Mouse (Mus musculus): ENCODE results near the gene Dglucy. TPM values are rescaled to one million over a fixed set of nuclear protein-coding genes. Genes with fewer than 3 reads are reported as not detected.
"Not testable (repeated sequence)": the region's sequence is repeated elsewhere in the genome, so short reads cannot be mapped to it uniquely, and the experiment has no call there.

Gene Dglucy
- polyA plus RNA-seq, 1 experiment from 2014 or later: 4.5 TPM

DNA sequence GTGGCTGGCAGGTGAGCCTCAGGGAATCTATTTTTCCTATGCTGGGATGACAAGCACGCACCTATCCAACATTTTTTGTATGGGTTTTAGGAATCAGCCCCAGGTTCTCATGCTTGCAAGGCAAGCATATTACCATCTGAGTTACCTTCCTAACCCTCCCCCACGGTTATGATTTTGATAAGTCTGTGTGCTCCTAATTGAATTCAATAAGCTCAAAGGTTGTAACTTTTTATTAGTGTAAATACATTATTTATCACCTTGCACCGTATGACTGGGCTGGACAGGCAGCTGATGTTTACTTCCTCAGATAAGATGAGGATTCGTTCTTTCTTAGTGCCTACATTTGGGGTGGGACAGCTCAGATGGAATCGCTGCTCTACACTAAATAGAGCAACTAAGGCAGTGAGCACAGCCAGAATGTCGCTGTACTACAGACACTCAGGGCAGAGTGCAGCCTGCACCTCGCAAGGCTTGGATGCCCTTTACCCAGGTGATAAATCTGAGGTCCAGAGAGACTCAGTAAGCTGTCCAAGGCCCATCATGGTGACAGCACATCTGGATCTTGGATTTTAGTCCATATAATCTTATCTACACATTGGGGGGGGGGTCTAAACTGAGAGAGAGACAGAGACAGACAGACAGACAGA lies 16.7 kb downstream of the Dglucy start:
- ATAC-seq: no peak
- no peaks in the 10 kb centered on the region for H3K9me3 ChIP-seq (ENCODE audit: control insufficient read depth, low read length)
- H3K9ac ChIP-seq (ENCODE audit: low read depth, low read length): no peak overlapping the region
- H3K4me1 ChIP-seq (ENCODE audit: control insufficient read depth, insufficient read depth, low read depth, low read length): no peaks in the 10 kb centered on the region
- no peaks in the 10 kb centered on the region for H3K36me3 ChIP-seq (ENCODE audit: control insufficient read depth, insufficient read depth, low read length)
- H3K27ac ChIP-seq (ENCODE audit: low read depth, low read length): no peak overlapping the region
- no peak overlapping the region for H3K4me2 ChIP-seq (ENCODE audit: low read length)
- whole genome bisulfite sequencing: 81% methylated on average over 7 of the region's 7 CpGs
- no peaks in the 10 kb centered on the region for H3K27me3 ChIP-seq (replicated peaks; ENCODE audit: control insufficient read depth, insufficient read depth, low read length)
- no peak overlapping the region for H3K4me3 ChIP-seq (ENCODE audit: low read length)

GRCm38 (mm10) chr12:100803391-100803790 lies 24.5 kb downstream of the Dglucy start:
- H3K4me2 ChIP-seq (ENCODE audit: low read length); H3K9ac ChIP-seq (ENCODE audit: low read depth, low read length); H3K27me3 ChIP-seq (replicated peaks; ENCODE audit: control insufficient read depth, insufficient read depth, low read length); H3K9me3 ChIP-seq (ENCODE audit: control insufficient read depth, low read length); H3K36me3 ChIP-seq (ENCODE audit: control insufficient read depth, insufficient read depth, low read length); H3K27ac ChIP-seq (ENCODE audit: low read depth, low read length); ATAC-seq; H3K4me3 ChIP-seq (ENCODE audit: low read length); H3K4me1 ChIP-seq (ENCODE audit: control insufficient read depth, insufficient read depth, low read depth, low read length): not testable (repeated sequence)
- WGBS: 94% methylated on average over 18 of the region's 19 CpGs

DNA sequence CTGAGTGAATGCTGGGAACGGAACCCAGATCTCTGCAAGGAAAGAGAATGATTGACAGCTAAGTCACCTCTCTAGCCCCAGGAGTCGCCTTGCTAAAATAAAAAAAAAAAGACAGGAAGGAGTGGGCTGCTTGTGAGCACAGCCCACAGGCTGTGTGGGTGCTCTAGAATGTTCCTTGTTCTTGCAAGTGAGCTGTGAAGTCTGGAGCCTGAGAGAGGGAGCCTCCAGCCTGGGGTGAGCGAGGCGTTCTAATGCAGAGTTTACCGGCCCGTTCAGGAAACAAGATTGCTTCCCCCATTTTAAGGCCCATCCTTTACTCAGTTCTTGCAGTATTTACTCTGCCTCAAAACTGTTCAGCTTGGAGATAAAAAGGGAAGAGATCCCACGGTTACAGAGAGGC lies 28.4 kb downstream of the Dglucy start:
- no peak overlapping the region for H3K27ac ChIP-seq (ENCODE audit: low read depth, low read length)
- no peaks in the 10 kb centered on the region for H3K9me3 ChIP-seq (ENCODE audit: control insufficient read depth, low read length)
- no peak for ATAC-seq
- WGBS: 80% methylated on average over 7 of the region's 7 CpGs
- H3K9ac ChIP-seq (ENCODE audit: low read depth, low read length): no peak overlapping the region
- no peak overlapping the region for H3K4me3 ChIP-seq (ENCODE audit: low read length)
- H3K36me3 ChIP-seq (ENCODE audit: control insufficient read depth, insufficient read depth, low read length): no peaks in the 10 kb centered on the region
- peaks cover 5% of the 10 kb centered on the region; the same call in 1 of the 2 replicates for H3K4me1 ChIP-seq (ENCODE audit: control insufficient read depth, insufficient read depth, low read depth, low read length)
- H3K4me2 ChIP-seq (ENCODE audit: low read length): no peak overlapping the region
- no peaks in the 10 kb centered on the region for H3K27me3 ChIP-seq (replicated peaks; ENCODE audit: control insufficient read depth, insufficient read depth, low read length)

GRCm38 (mm10) chr12:100808609-100809280 lies 29.9 kb downstream of the Dglucy start:
- Histone ChIP-seq H3K36me3 (ENCODE audit: control insufficient read depth, insufficient read depth, low read length) (no peaks in the 10 kb centered on the region), H3K27ac (ENCODE audit: low read depth, low read length) (no peak overlapping the region), H3K4me1 (ENCODE audit: control insufficient read depth, insufficient read depth, low read depth, low read length) (peaks cover 5% of the 10 kb centered on the region; the same call in 1 of the 2 replicates), H3K9me3 (ENCODE audit: control insufficient read depth, low read length) (no peaks in the 10 kb centered on the region), H3K9ac (ENCODE audit: low read depth, low read length) (no peak overlapping the region), H3K27me3 (replicated peaks; ENCODE audit: control insufficient read depth, insufficient read depth, low read length) (no peaks in the 10 kb centered on the region), H3K4me2 (ENCODE audit: low read length) (0 out of 2 replicates have a peak overlapping the region, but pooled peaks have one; percentile 6), H3K4me3 (ENCODE audit: low read length) (no peak overlapping the region)
- WGBS: 42% methylated on average over 13 of the region's 13 CpGs
- peak; percentile 81 for ATAC-seq

DNA sequence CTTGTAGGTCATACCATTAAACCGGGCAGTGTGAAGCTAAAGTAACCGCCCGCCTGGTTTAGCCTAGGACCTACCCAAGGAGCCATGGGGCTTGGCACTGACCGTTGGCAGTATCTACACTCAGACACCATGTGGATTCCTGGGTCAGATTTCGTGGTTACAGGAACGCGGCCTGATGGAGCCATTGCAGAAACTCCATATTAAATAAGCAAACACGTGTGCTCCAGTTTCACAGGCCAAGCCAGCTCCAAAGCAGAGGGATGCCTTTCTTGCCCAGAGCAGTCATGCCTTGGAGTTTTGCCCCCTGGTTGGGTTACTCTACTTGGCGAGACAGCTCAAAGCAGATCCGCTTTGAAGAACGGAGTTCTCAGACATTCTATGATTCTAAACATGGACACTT lies 31.7 kb downstream of the Dglucy start:
- 92% methylated on average over 11 of the region's 11 CpGs for WGBS
- no peak overlapping the region for H3K9ac ChIP-seq (ENCODE audit: low read depth, low read length)
- H3K36me3 ChIP-seq (ENCODE audit: control insufficient read depth, insufficient read depth, low read length): no peaks in the 10 kb centered on the region
- no peaks in the 10 kb centered on the region for H3K9me3 ChIP-seq (ENCODE audit: control insufficient read depth, low read length)
- no peak overlapping the region for H3K27ac ChIP-seq (ENCODE audit: low read depth, low read length)
- ATAC-seq: no peak
- no peak overlapping the region for H3K4me2 ChIP-seq (ENCODE audit: low read length)
- H3K27me3 ChIP-seq (replicated peaks; ENCODE audit: control insufficient read depth, insufficient read depth, low read length): no peaks in the 10 kb centered on the region
- peaks cover 5% of the 10 kb centered on the region; the same call in 1 of the 2 replicates for H3K4me1 ChIP-seq (ENCODE audit: control insufficient read depth, insufficient read depth, low read depth, low read length)
- H3K4me3 ChIP-seq (ENCODE audit: low read length): no peak overlapping the region

GRCm38 (mm10) chr12:100813901-100814300 lies 35.0 kb downstream of the Dglucy start:
- H3K4me3 ChIP-seq (ENCODE audit: low read length): no peak overlapping the region
- H3K27me3 ChIP-seq (replicated peaks; ENCODE audit: control insufficient read depth, insufficient read depth, low read length): no peaks in the 10 kb centered on the region
- H3K27ac ChIP-seq (ENCODE audit: low read depth, low read length): no peak overlapping the region
- H3K36me3 ChIP-seq (ENCODE audit: control insufficient read depth, insufficient read depth, low read length): no peaks in the 10 kb centered on the region
- H3K4me1 ChIP-seq (ENCODE audit: control insufficient read depth, insufficient read depth, low read depth, low read length): peaks cover under 1% of the 10 kb centered on the region; the same call in 1 of the 2 replicates
- H3K4me2 ChIP-seq (ENCODE audit: low read length): no peak overlapping the region
- H3K9ac ChIP-seq (ENCODE audit: low read depth, low read length): no peak overlapping the region
- no peaks in the 10 kb centered on the region for H3K9me3 ChIP-seq (ENCODE audit: control insufficient read depth, low read length)
- no peak for ATAC-seq
- WGBS: 86% methylated on average over 2 of the region's 2 CpGs

DNA sequence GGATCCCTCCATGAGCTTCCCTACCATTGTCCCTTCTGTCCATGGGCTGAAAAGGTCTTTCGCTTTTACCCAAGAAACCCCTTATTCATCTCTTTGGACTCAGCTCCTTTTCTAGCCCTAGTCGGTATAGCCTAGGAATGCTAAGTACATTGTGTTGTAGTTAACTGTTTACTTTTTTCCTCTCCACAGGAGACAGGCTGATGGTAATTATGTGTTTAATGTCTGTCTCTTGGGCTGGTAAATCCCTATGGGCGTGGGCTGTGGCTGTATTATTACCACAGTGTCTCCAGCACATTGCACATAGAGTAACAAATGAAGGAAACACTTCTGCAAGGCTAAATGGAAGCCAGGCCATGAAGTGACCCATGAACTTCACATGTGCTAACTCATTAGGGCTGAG lies 35.8 kb downstream of the Dglucy start:
- Histone ChIP-seq H3K27me3 (replicated peaks; ENCODE audit: control insufficient read depth, insufficient read depth, low read length) (no peaks in the 10 kb centered on the region), H3K4me3 (ENCODE audit: low read length) (no peak overlapping the region), H3K27ac (ENCODE audit: low read depth, low read length) (no peak overlapping the region), H3K9ac (ENCODE audit: low read depth, low read length) (no peak overlapping the region), H3K4me2 (ENCODE audit: low read length) (no peak overlapping the region), H3K4me1 (ENCODE audit: control insufficient read depth, insufficient read depth, low read depth, low read length) (no peaks in the 10 kb centered on the region), H3K9me3 (ENCODE audit: control insufficient read depth, low read length) (no peaks in the 10 kb centered on the region), H3K36me3 (ENCODE audit: control insufficient read depth, insufficient read depth, low read length) (no peaks in the 10 kb centered on the region)
- no peak for ATAC-seq
- 90% methylated on average over 3 of the region's 3 CpGs for WGBS

DNA sequence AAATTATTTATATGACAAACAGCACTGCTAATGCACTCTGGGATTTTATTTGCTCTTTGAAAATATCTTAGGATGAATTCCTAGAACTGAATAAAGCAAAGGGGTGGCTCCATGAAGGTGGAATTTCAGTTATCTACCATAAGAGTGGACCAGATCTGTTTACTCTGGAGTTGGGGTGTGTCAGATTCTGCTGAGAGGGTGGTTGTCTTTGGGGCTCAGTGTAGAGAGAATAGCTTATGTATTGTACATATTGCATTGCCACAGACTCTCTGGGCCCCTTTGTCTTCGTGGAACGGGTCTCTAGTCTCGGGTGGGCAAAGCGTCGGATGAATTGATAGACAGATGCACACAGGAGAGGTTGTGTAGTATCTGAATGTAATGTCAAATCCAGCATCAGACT lies 38.0 kb downstream of the Dglucy start:
- H3K9me3 ChIP-seq (ENCODE audit: control insufficient read depth, low read length): no peaks in the 10 kb centered on the region
- H3K27ac ChIP-seq (ENCODE audit: low read depth, low read length): no peak overlapping the region
- no peak overlapping the region for H3K4me3 ChIP-seq (ENCODE audit: low read length)
- no peak for ATAC-seq
- H3K4me1 ChIP-seq (ENCODE audit: control insufficient read depth, insufficient read depth, low read depth, low read length): no peaks in the 10 kb centered on the region
- 83% methylated on average over 5 of the region's 5 CpGs for WGBS
- H3K27me3 ChIP-seq (replicated peaks; ENCODE audit: control insufficient read depth, insufficient read depth, low read length): no peaks in the 10 kb centered on the region
- no peak overlapping the region for H3K4me2 ChIP-seq (ENCODE audit: low read length)
- H3K9ac ChIP-seq (ENCODE audit: low read depth, low read length): no peak overlapping the region
- no peaks in the 10 kb centered on the region for H3K36me3 ChIP-seq (ENCODE audit: control insufficient read depth, insufficient read depth, low read length)

GRCm38 (mm10) chr12:100819965-100820364 lies 41.1 kb downstream of the Dglucy start:
- Histone ChIP-seq H3K9ac (ENCODE audit: low read depth, low read length) (no peak overlapping the region), H3K36me3 (ENCODE audit: control insufficient read depth, insufficient read depth, low read length) (no peaks in the 10 kb centered on the region), H3K4me1 (ENCODE audit: control insufficient read depth, insufficient read depth, low read depth, low read length) (no peaks in the 10 kb centered on the region), H3K9me3 (ENCODE audit: control insufficient read depth, low read length) (no peaks in the 10 kb centered on the region), H3K4me3 (ENCODE audit: low read length) (no peak overlapping the region), H3K4me2 (ENCODE audit: low read length) (no peak overlapping the region), H3K27ac (ENCODE audit: low read depth, low read length) (no peak overlapping the region), H3K27me3 (replicated peaks; ENCODE audit: control insufficient read depth, insufficient read depth, low read length) (no peaks in the 10 kb centered on the region)
- no peak for ATAC-seq

Data from hindbrain, embryonic 16.5 days (tissue).